Mouse (Mus musculus) testis, adult 2 months (tissue): ENCODE measurements at regions not wholly inside any gene's neighbourhood (a gene's known extent, or its start where the extent isn't known, plus 50 kb on each side); places are given as distances from the start of the nearest gene placed in this dataset.

ENCODE experiments used
- CTCF ChIP-seq: fragments of 200-500 bp; IDR thresholded peaks from 2 replicates; pipeline ENCODE4 v1.5.1; 2012; ENCODE audit warnings: low read depth, mild to moderate bottlenecking, inconsistent platforms, low read length, moderate library complexity; ENCODE audit not compliant: control insufficient read depth, insufficient read depth, insufficient replicate concordance
- POLR2A ChIP-seq: fragments of 200-500 bp; IDR thresholded peaks from 2 replicates; pipeline ENCODE4 v1.6.1; 2012; ENCODE audit warnings: low read depth, mild to moderate bottlenecking, inconsistent platforms, low read length, moderate library complexity; ENCODE audit not compliant: control insufficient read depth

- TF ChIP-seq CTCF = no peak
- no peak for TF ChIP-seq POLR2A
Observed at GRCm38 (mm10) chr1:88923791-88924581, 146.2 kb upstream of the Sh3bp4 start.
